Mouse (Mus musculus) liver, embryonic 12.5 days (tissue): ENCODE results near the gene Eda. TPM values are rescaled to one million over a fixed set of nuclear protein-coding genes. Genes with fewer than 3 reads are reported as not detected.

Source experiments
- ATAC-seq: fragments of 200-750 bp; cut with Nextera tagmentation; 2 replicates; pipeline ENCODE4 v1.8.0; 2017; ENCODE audit warnings: moderate number of reproducible peaks, mild to moderate bottlenecking, moderate library complexity
- H3K27ac ChIP-seq: fragments of 300-500 bp; sonication (generic); 2 replicates; pipeline ENCODE4 v1.5.1; 2016; ENCODE audit warnings: mild to moderate bottlenecking
- H3K27me3 ChIP-seq: fragments of 300-500 bp; sonication (generic); replicated peaks from 2 replicates; pipeline ENCODE4 v1.6.1; 2016; ENCODE audit warnings: mild to moderate bottlenecking, moderate library complexity
- H3K36me3 ChIP-seq: fragments of 300-500 bp; sonication (generic); 2 replicates; pipeline ENCODE4 v1.6.1; 2016; ENCODE audit warnings: mild to moderate bottlenecking, moderate library complexity
- H3K4me1 ChIP-seq: fragments of 300-500 bp; sonication (generic); 2 replicates; pipeline ENCODE4 v1.6.1; 2016
- H3K4me2 ChIP-seq: fragments of 300-500 bp; sonication (generic); 2 replicates; pipeline ENCODE4 v1.6.1; 2016; ENCODE audit warnings: mild to moderate bottlenecking, moderate library complexity
- H3K4me3 ChIP-seq: fragments of 300-500 bp; sonication (generic); 2 replicates; pipeline ENCODE4 v1.5.1; 2016; ENCODE audit warnings: mild to moderate bottlenecking, moderate library complexity
- H3K9ac ChIP-seq: fragments of 300-500 bp; sonication (generic); 2 replicates; pipeline ENCODE4 v1.6.1; 2016; ENCODE audit warnings: mild to moderate bottlenecking, moderate library complexity
- H3K9me3 ChIP-seq: fragments of 300-500 bp; sonication (generic); replicated peaks from 2 replicates; pipeline ENCODE4 v1.6.1; 2016; ENCODE audit warnings: mild to moderate bottlenecking, moderate library complexity
- WGBS: fragments of 180-500 bp; shearing (Covaris S2); methylation state at CpG from one replicate; pipeline ENCODE4 v1.1.7; 2016; ENCODE audit not compliant: insufficient replicate concordance; 5-methylcytosine and 5-hydroxymethylcytosine counted together
- polyA plus RNA-seq: library from polyadenylated mRNA; unstranded; fragments of >200 nt; fragmentation: Nextera tagmentation; extraction: Ambion mirVana; gene quantifications from 2 replicates; pipeline ENCODE4 v1.2.1, GENCODE M21; 2016

The Eda gene
- polyA plus RNA-seq, result 0.93 and 1.2 TPM in 2 replicates

DNA sequence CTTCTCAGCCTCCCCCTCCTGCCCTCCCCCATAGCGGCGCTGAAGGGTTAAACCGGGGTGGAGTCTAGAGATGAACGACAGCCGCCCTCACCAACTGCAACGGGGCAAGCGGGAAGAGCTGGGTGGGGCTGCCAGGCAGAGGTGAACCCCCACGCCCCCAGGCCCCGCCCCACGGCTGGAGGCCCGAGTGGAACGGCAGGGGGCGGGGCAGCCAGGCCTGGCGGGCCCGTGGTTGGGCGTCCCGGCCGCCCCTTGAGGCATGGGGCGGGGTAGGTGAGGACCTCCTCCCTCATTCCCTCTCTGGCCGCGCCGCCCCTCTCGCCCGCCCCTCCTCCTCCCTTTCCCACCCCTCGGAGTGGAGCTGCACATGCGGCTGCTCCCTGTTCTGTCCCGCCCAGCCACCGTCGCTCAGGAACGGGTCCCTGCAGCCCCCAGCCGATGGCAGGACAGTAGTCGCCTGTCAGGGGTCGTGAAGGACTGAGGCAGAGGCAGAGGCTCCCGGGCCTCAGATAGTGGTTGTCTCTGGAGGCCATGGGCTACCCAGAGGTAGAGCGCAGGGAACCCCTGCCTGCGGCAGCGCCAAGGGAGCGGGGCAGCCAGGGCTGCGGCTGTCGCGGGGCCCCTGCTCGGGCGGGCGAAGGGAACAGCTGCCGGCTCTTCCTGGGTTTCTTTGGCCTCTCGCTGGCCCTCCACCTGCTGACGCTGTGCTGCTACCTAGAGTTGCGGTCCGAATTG is at the start of gene Eda:
Eda (plus strand) TSS at position 357 of the 735 bp plus-strand sequence.
- no peaks in the 10 kb centered on the region for H3K9me3 ChIP-seq
- H3K9ac ChIP-seq, result peak within 1 kb of the TSS; percentile 50
- H3K36me3 ChIP-seq, result no peaks in the 10 kb centered on the region
- H3K4me2 ChIP-seq, result peak within 1 kb of the TSS; percentile 81
- WGBS, result 13% methylated on average over 40 of the region's 49 CpGs
- peak within 1 kb of the TSS; percentile 57 for H3K4me3 ChIP-seq
- no peak within 1 kb of the TSS; the same call in 1 of the 2 replicates for H3K27ac ChIP-seq
- peaks cover 15% of the 10 kb centered on the region for H3K27me3 ChIP-seq
- ATAC-seq, result peak; percentile 96
- H3K4me1 ChIP-seq, result no peaks in the 10 kb centered on the region

DNA sequence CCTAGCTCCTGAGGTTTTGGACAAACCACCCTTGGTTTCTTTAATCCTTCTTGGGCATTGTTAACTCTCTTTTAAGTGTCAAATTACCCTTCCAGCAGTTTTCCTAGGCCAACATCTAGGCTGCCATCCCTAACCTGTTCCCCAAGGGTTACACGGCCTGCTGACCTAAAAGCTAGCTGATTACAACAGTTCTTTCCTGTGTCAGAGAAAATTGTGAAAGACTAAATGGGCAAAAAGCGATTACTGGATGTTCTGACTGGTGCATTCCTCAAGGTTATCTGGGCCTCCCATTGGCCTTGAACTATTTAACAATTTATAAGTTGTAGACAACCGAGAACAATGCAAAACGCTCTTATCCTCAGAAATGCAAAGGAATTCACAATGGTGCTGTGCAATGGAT is 14.4 kb upstream of the Eda start:
- Histone ChIP-seq H3K27me3 (peaks cover 7% of the 10 kb centered on the region; the same call in 1 of the 2 replicates), H3K9ac (no peak overlapping the region), H3K27ac (no peak overlapping the region), H3K36me3 (no peaks in the 10 kb centered on the region), H3K4me2 (no peak overlapping the region), H3K4me3 (no peak overlapping the region), H3K4me1 (no peaks in the 10 kb centered on the region), H3K9me3 (no peaks in the 10 kb centered on the region)
- no peak for ATAC-seq
- WGBS, result 66% methylated on average over 4 of the region's 4 CpGs

DNA sequence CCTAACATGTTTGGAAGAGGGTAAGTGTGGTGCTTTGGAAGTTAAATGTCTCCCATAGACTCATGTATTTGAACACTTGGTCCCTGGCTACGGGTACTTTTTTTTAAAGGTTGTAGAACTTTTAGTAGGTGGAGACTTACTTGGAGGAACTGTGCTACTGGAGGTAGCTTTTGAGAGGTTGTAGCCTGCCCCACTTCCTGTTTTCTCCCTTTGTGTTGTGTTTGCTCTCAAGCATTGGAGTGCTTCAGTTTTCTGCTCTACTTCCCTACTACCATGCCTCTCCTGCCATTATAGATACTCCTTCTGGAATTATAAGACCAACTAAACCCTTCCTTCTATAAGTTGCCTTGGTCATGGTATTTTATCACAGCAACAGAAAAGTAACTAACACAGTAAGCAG is 5.3 kb upstream of the Eda start:
- Histone ChIP-seq H3K4me3 (no peak overlapping the region), H3K9ac (no peak overlapping the region), H3K27ac (no peak overlapping the region), H3K9me3 (no peaks in the 10 kb centered on the region), H3K4me2 (no peak overlapping the region), H3K36me3 (no peaks in the 10 kb centered on the region), H3K27me3 (peaks cover 5% of the 10 kb centered on the region), H3K4me1 (no peaks in the 10 kb centered on the region)
- 68% methylated on average over 1 of the region's 1 CpGs for whole genome bisulfite sequencing
- no peak for ATAC-seq

DNA sequence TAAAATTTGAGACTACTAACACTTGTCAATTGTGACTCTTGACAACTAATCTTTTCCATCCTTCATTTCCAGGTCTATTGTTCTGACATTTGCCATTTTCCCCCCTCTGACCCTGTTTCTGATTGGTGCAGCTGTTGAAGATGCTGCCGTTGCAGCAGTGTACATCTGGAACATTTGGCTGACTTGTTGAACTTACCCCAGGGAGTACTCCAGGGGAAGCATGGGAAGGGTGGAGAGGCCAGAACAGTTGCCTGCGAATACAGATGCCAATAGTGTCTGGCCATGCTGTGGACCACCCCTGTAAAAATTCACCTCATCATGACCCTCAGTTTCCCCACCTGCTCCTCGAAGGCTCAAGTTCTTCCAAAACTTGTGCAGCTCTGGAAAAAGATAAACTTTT is 1.0 kb upstream of the Eda start:
- H3K36me3 ChIP-seq, result no peaks in the 10 kb centered on the region
- H3K4me1 ChIP-seq, result no peaks in the 10 kb centered on the region
- no peak overlapping the region for H3K4me3 ChIP-seq
- H3K27ac ChIP-seq, result no peak overlapping the region
- H3K4me2 ChIP-seq, result no peak overlapping the region
- no peak overlapping the region for H3K9ac ChIP-seq
- H3K27me3 ChIP-seq, result peaks cover 17% of the 10 kb centered on the region
- no peak for ATAC-seq
- no peaks in the 10 kb centered on the region for H3K9me3 ChIP-seq
- 54% methylated on average over 3 of the region's 3 CpGs for WGBS

DNA sequence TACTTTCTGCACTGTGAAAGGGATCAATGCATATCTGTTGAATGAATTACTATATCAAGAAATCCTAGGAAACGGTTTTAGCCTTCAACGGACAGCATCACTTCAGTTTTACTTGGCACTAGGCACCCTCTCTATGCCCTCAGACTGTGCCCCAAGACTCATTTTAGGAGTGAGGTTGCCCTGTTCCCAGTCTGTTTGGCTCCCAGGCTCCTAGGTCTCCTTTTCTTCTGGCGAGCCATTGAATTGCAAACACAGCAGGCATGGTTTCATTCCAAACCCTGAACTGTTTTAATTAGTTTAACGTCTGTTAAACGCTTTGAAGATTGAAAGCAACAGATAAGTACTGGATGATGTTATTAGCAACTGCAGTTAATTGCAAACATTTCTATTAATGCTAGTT is 603 bp upstream of the Eda start:
- peak overlapping the region; percentile 81 for H3K4me2 ChIP-seq
- H3K27ac ChIP-seq, result no peak overlapping the region
- H3K9me3 ChIP-seq, result no peaks in the 10 kb centered on the region
- no peaks in the 10 kb centered on the region for H3K4me1 ChIP-seq
- ATAC-seq, result no peak
- no peaks in the 10 kb centered on the region for H3K36me3 ChIP-seq
- peaks cover 15% of the 10 kb centered on the region for H3K27me3 ChIP-seq
- WGBS, result 28% methylated on average over 5 of the region's 5 CpGs
- H3K9ac ChIP-seq, result no peak overlapping the region
- peak overlapping the region; percentile 57 for H3K4me3 ChIP-seq

DNA sequence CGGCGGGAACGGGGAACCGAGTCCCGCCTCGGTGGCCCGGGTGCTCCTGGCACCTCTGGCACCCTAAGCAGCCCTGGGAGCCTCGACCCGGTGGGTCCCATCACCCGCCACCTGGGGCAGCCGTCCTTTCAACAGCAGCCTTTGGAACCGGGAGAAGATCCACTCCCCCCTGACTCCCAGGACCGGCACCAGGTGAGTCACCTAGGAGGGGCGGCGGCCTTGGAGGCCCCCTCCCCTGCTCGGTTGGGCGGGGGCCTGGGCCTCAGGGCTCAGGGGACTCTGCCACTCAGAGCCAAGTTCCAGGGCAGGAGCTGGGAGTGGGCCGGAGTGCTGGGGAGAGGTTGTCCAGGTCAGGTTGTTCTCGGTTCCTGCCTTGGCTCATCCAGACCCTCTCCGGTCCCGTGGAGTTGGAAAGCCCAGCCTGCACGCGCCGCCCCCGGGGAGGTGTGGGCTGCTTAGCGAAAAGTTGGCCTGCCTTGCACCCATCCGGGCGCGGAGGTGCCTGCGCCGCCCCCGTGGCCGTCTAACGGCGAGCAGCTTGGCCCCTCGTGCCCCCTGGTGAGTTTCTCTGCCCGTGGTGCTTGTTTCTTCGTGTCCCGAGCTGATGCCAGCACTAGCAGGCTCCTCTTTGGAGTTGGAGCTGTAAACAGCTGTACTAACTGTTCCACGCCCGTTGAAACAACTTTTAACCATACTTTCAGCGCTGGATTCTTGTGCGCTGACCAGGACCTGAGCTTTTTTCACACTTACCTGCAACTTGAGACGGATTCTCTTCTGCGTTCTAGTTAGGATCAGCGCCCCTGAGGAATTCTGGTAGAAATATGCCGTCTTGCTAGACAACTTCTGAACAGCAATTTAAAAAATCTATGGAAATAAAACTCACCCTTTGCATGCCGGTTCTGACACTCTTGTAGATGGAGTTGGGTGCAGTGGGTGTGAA is 849 bp downstream of the Eda start:
- H3K4me1 ChIP-seq, result no peaks in the 10 kb centered on the region
- no peaks in the 10 kb centered on the region for H3K9me3 ChIP-seq
- H3K4me3 ChIP-seq, result peak overlapping the region; percentile 57
- peak; percentile 3; the same call in 1 of the 2 replicates for ATAC-seq
- no peaks in the 10 kb centered on the region for H3K36me3 ChIP-seq
- peak overlapping the region; percentile 50; the same call in 1 of the 2 replicates for H3K9ac ChIP-seq
- H3K27me3 ChIP-seq, result peaks cover 15% of the 10 kb centered on the region
- peak overlapping the region; percentile 81 for H3K4me2 ChIP-seq
- no peak overlapping the region; the same call in 1 of the 2 replicates for H3K27ac ChIP-seq
- WGBS, result 13% methylated on average over 40 of the region's 48 CpGs

DNA sequence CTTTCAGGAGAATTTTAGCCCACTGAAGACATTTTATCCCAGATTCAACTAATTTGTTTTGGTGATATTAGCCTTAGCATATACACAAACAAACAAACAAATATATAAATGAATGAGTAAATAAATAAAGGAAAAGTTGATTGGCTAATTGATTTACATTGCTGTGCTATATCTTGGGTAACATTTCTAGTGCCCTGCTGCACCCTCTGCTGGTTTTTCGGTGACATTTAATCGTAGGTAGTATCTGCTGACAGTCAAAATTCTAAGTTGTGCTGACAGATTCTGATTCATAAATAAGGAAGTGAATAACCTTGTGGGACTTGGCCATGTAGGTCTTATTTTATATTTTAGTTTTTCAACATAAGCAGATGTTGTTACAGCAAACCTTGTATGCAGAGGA is 2.9 kb downstream of the Eda start:
- H3K9ac ChIP-seq, result no peak overlapping the region
- H3K36me3 ChIP-seq, result no peaks in the 10 kb centered on the region
- no peak overlapping the region for H3K27ac ChIP-seq
- H3K4me1 ChIP-seq, result no peaks in the 10 kb centered on the region
- no peak overlapping the region for H3K4me3 ChIP-seq
- H3K27me3 ChIP-seq, result peaks cover 15% of the 10 kb centered on the region
- no peak overlapping the region for H3K4me2 ChIP-seq
- no peak for ATAC-seq
- H3K9me3 ChIP-seq, result no peaks in the 10 kb centered on the region
- 57% methylated on average over 2 of the region's 2 CpGs for whole genome bisulfite sequencing

DNA sequence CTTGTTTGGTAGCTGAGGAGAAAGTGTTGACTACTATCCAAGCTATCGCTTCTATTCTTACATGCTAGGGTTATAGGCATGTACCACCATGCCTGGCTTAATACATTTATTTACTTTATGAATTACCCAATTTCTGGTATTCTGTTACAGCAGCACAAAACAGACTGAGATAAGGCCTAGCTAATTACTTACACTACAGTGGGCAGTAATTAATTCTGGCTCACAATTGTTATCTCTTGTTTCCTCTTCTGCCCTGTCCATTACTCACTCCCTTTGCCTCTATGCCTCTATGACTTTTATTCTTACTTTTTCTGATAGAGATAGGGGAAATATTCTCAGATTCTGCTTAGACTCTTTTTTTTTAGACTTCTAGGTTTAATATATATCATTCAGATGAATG is 18.0 kb downstream of the Eda start:
- 0 out of 2 replicates have a peak, but pooled peaks cover 3% of the 10 kb centered on the region for H3K27me3 ChIP-seq
- no peak for ATAC-seq
- no peaks in the 10 kb centered on the region for H3K4me1 ChIP-seq
- 84% methylated on average over 1 of the region's 1 CpGs for WGBS
- H3K36me3 ChIP-seq, result no peaks in the 10 kb centered on the region
- no peak overlapping the region for H3K4me2 ChIP-seq
- no peak overlapping the region for H3K27ac ChIP-seq
- H3K4me3 ChIP-seq, result no peak overlapping the region
- no peaks in the 10 kb centered on the region for H3K9me3 ChIP-seq
- no peak overlapping the region for H3K9ac ChIP-seq

DNA sequence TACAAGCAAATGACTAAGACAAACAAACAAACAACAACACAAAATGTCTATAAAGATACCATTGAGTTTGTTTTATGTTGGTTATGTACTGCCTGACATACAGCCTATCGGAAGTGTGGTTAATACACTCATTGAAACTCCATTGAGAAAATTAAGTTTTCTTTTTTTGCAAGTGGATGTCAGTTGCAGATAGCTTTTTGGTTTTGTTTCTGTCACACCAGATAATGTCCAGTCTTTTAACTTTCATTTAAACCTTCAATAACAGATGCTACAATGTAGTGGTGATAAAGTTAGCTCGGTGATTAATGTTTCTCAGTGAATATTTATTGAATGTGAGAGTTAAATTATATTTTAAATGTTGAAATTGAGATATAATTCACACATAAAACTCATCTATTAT is 23.9 kb downstream of the Eda start:
- 58% methylated on average over 2 of the region's 2 CpGs for WGBS
- Histone ChIP-seq H3K27me3 (no peaks in the 10 kb centered on the region), H3K27ac (no peak overlapping the region), H3K9ac (no peak overlapping the region), H3K4me1 (no peaks in the 10 kb centered on the region), H3K9me3 (no peaks in the 10 kb centered on the region), H3K4me3 (no peak overlapping the region), H3K36me3 (no peaks in the 10 kb centered on the region), H3K4me2 (no peak overlapping the region)
- no peak for ATAC-seq

DNA sequence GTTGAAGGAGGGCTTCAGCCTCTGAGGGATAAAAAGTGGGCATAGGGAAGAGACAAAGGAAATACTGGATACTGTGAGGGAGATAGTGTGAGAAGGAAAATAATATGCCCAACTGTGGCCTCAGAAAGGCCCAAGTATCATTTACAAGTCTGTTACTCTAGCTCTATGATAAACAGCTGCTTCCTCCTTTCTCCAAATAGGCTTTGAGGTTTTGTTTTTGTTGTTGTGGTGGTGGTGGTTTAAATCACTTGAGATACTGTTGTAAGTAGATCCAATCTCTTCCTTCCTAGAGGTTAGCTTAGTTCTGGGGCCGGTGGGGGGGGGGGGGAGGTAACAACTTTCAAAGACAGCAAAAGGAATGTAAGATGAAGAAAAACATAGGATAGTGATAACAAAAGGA is 143.0 kb downstream of the Eda start:
- H3K9me3 ChIP-seq, result no peaks in the 10 kb centered on the region
- no peak overlapping the region for H3K27ac ChIP-seq
- no peak for ATAC-seq
- H3K36me3 ChIP-seq, result no peaks in the 10 kb centered on the region
- no peak overlapping the region for H3K9ac ChIP-seq
- no peaks in the 10 kb centered on the region for H3K4me1 ChIP-seq
- H3K4me3 ChIP-seq, result no peak overlapping the region
- 0 out of 2 replicates have a peak, but pooled peaks cover 4% of the 10 kb centered on the region for H3K27me3 ChIP-seq
- WGBS, result 0% methylated on average over 1 of the region's 1 CpGs
- no peak overlapping the region for H3K4me2 ChIP-seq

DNA sequence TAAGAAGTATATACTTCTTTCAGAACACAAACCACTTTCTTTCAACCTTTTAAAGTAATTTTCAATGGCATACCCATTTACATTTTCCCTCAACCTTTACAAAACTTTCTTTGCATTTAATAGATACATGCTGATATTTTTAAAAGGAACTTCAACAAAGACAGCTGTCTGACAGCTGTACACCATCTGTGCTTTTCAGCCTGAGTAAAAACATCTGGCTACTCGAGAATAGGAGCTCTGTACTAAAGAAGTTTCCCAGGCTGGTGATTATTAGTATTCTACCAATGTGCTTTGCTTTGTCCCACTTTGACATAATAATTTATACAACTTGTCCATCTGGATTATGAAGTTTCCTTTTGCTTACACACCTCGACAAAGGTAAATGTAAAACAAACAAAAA is 219.9 kb downstream of the Eda start:
- Histone ChIP-seq H3K27me3 (no peaks in the 10 kb centered on the region), H3K9ac (no peak overlapping the region), H3K4me2 (no peak overlapping the region), H3K36me3 (no peaks in the 10 kb centered on the region), H3K27ac (no peak overlapping the region), H3K9me3 (no peaks in the 10 kb centered on the region), H3K4me3 (no peak overlapping the region), H3K4me1 (no peaks in the 10 kb centered on the region)
- no peak for ATAC-seq
- WGBS, result 37% methylated on average over 2 of the region's 2 CpGs

DNA sequence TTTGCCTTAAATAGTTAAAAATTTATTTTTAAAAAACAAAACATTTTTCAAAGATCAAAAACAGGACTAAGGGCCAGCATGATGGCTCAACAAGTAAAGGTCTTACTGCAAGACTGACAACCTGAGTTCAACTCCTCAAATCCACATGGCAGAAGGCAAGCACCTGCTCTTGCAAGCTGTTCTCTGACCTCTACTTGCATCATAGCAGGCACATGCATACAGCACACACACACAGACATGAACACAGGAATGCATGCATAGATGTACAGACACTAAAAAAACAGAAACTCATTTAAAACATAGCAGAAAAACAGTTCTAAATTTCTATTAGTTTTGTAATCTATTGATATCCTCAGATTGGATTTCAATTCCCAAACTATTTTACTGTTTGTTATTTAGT is 338.2 kb downstream of the Eda start:
- ATAC-seq, result no peak
- Histone ChIP-seq H3K9ac (no peak overlapping the region), H3K27me3 (no peaks in the 10 kb centered on the region), H3K27ac (no peak overlapping the region), H3K36me3 (no peaks in the 10 kb centered on the region), H3K9me3 (no peaks in the 10 kb centered on the region), H3K4me3 (no peak overlapping the region), H3K4me1 (no peaks in the 10 kb centered on the region), H3K4me2 (no peak overlapping the region)
